Mouse (Mus musculus) hematopoietic stem cell, adult 5-6 weeks (primary cell): Measurements from ENCODE around the gene Ranbp1. TPM values are rescaled to one million over a fixed set of nuclear protein-coding genes. Genes with fewer than 3 reads are reported as not detected.

Experiments used
- ATAC-seq, 2 experiments: fragments of 125-278 bp in 1 of 2; replicated peaks in 1 of 2; 2 replicates each; pipeline ENCODE4 v1.8.0; 2016 to 2017; ENCODE audit warnings: inconsistent platforms in 2 of 2, mild to moderate bottlenecking in 2 of 2, moderate number of reproducible peaks in 2 of 2, low read depth in 1 of 2, moderate TSS enrichment in 1 of 2; ENCODE audit not compliant: low FRiP score in 2 of 2, poor library complexity in 2 of 2, severe bottlenecking in 2 of 2, insufficient read depth in 1 of 2, low TSS enrichment in 1 of 2
- total RNA-seq: library from RNA; stranded (forward); fragments of 172-1452, 232-1000 nt; gene quantifications from 2 replicates; pipeline ENCODE4 v1.2.3, GENCODE M21; 2017

Ranbp1 gene
- total RNA-seq, 1 experiment from 2014 or later: 415 TPM

DNA sequence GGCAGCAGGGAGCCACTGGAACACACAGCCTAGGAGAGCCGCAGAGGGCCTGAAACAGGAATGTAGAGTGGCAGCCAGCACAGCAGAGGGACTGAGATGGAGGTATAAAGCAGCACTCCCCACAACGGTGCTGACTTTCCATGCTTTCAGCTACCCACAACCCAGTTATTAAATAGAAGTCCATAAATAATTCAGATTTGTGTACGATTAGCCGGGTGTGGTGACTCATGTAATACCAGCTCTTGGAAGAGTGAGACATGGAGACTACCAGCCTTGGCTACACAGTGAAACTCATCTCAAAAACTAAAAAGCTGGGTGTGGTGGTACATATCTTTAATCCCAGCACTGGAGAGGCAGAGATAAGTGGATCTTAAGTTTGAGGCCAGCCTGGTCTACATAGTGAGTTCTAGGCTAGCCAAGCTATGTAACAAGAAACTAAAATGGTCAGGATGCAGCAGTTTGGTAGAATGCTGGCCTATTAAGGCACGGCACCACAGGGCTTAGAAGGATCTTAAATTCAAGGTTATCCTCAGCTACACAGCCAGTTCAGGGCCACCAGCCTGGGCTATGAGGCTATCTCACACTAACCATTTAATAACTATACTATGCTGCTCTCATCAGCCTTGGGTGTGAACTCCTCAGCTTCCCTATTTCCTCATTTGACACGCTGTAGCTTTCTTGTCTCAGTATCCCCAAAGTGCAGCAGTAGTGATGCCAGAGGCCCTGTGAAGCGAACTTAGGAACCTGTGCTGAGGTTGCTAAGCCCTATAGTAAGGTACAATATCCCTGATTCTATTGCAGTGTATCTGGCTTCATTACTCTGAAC, 11.6 kb downstream of the Ranbp1 start:
- ATAC-seq: no peak

DNA sequence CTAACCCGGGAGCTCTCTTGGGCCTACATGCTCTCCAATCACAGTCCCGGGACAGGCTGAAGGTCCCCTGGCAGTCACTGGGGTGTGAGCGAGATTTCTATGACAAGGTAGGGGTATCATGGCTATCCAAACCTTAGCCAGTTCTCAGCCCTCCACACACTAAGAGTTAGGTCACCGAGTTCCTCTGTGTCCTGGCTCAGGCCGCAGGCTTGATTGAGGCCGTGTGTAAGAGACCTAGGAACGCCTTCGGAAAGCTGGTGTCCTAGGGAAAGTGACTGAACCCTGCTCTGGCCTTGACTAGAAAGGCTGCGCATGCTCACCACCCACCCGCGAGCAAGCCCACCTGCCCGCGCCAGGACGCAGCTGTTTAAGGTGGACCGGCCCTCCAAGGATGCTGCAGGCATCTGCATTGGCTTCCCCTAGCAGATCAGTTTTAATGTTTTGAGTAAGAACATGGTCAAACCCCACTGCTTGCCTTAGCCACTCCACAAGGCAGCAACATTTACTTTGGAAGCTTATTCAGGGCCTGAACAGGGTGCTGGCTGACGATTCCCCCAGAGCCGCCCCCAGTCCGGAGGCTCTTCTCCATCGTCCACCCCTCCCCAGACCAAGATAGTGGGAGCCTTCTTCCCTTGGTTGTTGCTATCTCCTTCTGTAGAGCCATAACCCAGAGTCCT, 13.0 kb downstream of the Ranbp1 start:
- ATAC-seq: peak; percentile 17 to 30

DNA sequence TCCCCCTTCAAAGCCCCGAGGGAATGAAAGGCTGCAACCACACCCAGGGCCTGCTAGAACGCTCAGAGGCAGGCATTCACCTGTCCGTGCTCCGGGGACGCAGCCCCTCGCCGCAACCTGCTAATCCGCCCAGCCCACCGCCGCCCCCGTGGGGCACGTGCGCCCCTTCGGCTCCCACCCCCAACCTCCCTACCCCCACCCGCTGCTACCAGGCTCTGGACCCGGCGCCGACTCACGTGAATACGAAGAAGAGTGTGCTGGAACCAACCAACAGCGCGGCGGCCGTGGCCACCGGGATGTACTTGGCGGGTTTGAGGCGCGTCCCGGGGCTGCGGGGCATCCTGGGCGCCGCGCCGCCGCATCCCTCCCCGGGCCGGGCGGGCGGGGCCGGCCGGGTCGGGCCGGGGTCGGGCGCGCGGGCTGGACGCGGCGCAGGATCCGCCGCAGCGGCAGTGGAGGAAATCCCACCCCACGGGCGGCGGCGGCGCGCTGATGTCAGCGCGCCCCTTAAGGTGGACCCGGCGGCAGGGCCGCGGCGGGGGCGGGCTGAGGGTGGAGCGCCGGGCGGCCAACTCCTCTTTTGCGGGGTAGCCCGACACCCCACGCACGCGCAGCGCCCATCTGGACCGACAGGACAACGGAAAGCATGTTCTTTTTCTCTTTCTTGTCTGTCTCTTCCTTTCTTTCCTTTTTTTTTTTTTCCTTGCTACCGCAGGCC, 13.7 kb downstream of the Ranbp1 start, which contains the start of gene Zdhhc8:
TSS of gene Zdhhc8 (minus strand) at position 466 of the 718 bp plus-strand sequence.
- ATAC-seq: peak; percentile 33 to 42

DNA sequence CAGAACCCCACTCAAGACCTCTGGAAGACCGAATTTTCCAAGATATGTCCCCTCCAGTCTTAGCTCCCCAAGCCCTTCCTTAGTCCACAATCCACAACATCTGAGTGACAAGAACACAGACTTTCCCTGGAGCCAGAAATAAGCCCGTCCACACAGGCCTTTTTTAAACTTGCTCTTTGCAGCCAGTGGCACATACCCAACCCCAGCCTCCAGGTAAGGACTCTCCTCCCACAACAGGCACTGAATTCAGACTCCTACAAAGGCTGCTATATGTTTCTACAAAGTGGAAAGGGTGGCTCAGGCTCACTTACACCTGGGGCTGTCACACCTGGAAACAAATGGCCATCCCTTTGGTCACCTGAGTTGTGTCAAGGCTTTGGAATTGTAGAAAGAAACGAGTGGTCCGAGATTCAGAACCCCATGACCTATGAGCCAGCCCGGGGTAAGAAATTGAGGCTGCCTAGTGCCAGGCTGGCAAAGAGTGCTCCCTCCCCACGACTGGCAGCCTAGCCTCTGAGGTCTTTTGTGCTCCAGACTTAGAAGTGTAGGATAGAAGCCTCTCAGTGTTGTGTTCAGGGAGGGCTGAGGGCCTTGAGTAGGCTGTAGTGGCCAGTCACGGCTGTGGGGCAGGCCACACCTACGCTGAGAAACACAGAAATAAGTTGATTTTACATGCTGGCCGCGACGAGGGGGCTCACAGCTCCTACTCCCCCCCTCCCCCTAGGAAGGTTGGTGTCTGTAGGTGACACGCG, 14.4 kb downstream of the Ranbp1 start:
- ATAC-seq: no peak

DNA sequence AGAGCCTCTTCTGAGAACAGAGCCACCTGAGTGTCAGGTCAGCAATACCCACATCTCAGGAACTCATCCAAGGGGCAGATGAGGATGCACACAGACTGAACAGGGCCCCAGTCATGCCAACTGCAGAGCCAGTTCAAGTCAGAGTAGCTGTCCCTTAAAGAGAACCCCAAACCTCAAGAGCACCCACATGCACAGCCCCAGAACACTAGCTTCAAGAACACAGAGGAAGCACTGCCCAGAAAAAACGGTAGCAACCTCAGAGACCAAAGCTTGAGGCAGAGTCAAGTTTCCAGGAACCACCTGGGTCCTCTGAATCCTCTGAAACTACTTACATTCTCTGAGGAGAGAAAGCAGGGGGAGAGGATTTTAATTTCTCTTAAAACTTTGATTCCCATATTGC, 15.1 kb downstream of the Ranbp1 start:
- ATAC-seq: peak in 1 of 2 experiments; percentile 47; a peak in 1 of 4 replicates

DNA sequence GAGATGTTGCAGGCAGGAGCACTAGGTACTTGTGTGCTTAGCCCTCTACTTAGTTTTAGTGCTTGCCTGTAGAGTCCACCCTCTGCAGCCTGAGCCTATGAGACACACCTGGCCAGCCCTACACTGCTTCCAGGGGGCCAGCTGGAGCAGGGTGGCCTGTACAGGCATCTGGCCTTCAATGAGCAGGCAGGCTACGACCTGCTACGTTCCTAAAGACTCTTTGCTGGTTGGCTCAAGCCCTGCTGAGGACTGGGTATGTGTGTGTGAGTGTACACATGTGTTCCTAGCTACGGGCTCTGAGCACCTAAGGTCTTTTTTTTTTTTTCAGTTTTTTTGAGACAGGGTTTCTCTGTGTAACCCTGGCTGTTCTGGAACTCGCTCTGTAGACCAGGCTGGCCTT, 17.1 kb downstream of the Ranbp1 start:
- ATAC-seq: no peak

DNA sequence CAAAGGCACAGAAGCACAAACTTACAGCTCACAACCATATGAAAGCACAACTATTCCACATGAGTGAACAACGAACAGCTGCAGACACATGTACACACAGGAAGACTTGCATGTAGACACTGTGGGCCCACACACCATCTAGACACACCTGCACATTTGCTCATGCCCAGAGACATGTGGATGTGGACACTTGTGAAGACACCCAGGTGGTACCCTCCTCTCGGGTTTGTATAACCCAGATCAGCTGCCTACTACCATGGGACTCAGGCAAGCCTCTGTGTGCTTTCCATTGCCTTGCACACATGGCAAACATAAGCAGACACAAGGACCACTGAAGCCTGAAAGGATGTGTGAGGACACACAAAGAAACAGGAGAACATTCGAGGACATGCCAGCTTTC, 17.5 kb downstream of the Ranbp1 start:
- ATAC-seq: no peak

DNA sequence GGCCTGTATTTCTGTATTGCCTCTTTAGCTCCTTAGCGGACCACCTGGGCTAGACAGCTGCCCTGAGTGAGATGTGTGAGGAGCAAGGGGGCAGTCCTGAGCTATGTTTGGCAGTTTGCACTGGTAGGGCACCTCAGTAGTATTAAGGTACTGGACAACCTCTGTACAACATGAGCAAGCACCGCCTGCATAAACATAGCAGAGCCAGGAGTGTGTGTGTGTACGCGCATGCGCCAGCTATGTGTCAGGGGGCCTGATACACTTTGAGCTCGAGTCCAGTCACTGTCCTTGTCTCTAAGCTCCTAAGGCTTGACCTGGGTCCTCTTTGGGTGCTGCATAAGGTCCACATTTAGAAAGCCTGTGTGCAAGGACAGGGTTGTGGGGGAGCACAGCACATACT, 17.9 kb downstream of the Ranbp1 start:
- ATAC-seq: no peak

DNA sequence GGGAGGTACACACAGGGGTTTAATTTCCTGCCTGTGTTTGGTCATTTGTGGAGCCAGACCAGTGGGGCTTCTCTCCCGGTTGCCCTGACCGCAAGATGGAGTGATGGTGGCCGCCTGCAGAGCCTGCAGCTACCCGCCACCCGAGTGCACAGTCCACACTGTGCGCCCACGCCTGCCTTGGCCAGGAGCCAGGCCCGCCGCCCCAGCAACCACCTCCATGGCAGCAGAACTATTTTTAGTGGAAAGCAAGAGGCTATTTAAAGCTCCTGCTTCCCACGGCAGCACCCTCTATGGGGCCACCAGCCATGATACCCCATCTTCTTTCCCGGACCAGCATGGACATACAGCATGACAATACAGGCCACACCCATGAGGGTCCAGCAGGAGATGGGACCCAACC, 18.9 kb downstream of the Ranbp1 start:
- ATAC-seq: no peak

DNA sequence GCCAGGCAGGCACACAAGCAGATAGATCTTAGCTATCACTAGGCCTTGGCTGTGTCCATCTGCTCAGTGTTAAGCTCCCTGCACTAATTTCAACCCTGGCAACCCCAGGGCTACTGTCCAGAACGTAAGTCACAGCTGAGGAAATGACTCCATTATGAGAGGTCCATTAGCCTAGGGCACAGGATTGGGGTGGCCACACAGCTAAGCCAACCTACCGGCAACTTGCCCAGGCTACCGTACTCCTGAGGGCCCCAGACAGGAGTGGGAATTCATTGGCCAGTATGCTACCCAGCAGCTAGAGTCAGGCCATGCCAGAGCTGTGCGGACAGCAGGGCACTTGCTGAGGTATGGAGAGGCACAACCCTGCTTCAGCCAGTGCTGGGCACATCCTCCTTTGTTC, 19.7 kb downstream of the Ranbp1 start:
- ATAC-seq: no peak

DNA sequence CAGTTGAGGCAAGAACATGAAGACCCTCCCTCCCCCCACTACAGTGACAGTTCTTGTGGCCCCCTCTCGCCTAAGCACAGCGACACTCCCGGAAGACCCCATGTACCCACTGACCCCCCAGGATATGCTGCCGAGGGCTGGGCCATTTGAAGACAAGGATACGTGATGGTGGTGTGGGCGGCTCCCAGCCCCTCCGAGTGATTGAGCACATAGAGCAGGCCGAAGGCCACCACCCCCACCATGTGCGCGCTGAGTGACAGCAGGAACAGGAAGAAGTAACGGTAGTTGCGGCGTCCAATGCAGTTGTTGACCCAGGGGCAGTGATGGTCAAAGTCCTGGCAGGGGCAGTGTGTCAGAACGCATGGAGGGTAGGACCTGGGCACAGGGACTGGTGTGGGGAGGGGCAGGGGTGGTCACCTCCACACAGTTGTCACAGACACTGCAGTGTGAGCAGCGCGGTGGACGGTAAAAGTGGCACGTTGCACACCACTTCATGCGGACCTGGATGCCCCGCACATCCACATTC, 20.6 kb downstream of the Ranbp1 start:
- no peak for ATAC-seq

DNA sequence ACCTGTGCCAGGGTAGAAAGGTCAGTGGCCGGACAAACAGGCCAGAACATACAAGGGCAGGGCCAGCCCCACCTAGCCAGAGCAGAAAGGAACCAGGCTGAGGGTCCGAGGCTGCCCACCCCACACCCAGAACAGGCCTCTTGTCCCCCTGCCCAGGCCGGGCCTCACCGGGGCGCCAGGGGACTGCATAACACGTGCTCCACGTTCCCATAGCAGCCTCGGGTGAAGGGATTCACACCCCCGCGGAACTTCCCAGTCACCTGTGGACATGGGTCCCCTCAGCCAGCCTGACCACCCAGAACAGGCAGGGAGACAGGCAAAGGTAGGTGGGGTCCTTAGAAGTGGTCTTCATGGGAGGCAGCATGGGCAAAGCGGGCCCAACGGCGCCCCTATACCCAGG, 21.3 kb downstream of the Ranbp1 start:
- ATAC-seq: no peak

DNA sequence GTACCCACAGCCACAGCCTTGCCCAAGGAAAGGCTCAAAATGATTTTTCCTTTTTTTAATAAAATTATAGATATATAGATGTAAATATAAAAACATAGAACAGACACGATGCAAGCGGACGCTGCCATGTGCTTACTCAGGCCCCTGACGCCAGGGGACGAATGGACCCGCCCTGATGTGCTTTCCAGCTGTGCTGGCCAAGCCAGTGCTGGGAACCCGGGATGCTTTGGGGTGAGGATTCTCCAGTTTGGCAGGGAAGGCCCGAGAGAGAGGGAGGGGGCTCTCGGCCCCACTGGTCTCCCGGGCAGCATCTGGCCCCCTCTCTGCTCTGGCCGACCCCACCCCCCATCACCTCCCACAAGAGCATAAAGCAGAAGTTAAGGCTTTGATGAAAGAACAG, 26.3 kb downstream of the Ranbp1 start:
- ATAC-seq: no peak

DNA sequence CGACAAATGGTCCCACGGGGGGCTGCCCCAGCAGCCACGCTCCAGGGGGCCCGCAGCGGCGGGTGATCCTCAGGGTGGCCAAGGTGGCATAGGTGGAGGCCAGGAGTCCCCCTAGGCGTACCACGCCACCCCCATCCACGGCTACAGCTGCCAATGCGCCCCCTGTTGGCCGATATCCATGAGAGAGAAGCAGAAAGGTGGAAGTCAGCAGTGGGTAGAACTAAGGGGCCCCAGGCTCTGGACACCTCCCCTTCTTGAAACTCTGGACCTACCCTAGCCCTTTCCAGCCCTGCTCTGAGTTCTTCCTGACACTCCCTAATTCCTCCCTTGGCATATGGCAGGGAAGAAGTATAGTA, 27.0 kb downstream of the Ranbp1 start:
- ATAC-seq: no peak

DNA sequence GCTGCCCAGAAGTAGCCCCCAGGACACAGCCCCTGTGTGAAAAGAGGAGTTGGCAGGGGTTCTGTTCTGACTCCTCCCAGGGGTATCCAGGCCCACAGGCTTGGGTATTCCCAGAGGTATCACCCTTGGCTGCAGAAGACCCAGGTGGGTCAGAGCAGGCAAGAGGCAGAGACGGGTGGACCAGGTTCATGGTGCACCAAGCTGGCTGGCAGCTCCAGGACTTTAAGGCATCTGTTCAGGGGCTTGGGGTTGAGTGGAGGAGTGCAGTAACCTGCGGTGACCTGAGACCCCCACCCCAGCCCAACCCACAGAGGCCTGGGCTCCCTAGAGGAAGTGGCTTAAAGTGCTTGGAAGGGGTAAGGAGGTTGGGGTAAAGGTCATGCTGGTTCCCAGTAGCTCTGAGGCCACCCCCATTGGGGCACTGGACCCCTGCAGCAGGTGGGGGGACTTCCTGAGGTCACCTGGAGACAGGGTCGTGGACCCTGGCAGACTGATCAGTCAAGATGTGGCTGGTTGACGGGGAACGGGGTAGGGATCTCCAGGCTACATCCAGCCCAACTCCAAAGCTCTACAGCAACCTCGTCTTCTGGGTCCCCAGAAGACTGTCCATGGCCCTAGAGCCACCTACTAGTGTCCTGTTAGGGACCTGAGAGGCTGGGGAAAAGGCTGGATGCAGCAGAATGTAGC, 27.5 kb downstream of the Ranbp1 start:
- ATAC-seq: no peak

DNA sequence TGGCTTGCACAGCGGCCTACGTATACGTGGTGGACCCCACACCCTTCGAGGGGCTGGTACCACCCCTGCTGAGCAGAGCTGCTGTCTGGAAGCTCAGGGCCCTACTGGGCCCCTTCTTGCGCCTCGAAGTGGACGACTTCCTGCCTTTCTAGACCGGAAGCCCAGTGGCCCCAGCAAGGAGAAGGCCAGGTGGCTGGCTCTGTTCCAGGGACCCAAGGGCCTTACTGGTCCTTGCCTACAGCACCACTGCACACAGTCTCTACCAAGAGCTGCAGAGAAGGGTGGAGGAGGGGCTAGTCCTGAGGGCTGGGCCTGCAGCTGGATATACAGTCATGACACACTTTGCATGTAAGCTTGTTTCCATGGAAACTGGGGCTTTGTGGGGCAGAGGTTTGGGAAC, 28.5 kb downstream of the Ranbp1 start:
- peak; percentile 44 to 76 for ATAC-seq

DNA sequence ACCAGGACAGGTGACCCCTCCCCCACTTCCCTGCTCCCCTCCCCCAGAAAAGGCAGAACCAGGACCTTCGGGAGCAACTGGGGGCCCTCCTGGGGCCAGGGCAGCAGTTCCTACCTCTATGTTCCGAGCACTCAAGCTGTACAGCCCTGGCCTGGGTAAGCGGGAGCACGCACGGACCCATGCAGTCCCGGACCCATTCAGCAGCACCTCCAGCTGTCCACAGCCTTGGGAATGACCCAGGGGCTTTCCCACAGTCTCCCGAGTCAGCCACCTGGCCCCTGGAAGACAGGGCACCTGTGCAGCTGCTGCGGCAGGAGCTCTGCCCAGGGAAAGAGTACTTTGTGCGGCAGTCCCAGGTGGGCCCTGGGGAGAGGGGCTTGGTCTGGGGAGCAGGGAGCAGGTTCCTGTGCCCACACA, 29.9 kb downstream of the Ranbp1 start:
- ATAC-seq: no peak
